Mouse (Mus musculus): Measurements from ENCODE around the gene Sirpa.

Gene Sirpa

DNA sequence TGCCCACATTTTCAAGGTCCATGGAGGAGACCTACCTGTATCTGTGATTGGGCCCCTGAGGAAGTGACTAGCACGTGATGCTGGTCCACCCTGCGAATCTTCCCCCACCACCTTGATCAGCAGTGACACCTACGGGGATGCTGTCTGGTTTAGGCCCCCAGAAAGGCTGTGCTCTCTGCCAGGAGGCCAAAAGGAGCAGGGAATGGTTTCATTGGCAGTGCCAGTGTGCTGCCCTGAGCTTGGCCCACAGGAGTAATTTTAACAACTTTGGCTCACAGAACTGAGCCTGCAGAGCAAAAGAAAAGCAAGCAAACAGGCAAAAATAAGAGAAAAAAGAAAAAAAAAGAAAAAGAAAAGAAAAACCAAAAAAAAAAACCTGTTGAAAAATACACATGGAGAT is 13.2 kb downstream of the Sirpa start:
- no peak for DNase-seq (ENCODE audit: low read depth, low spot score)

GRCm38 (mm10) chr2:129606269-129606668 is 13.6 kb downstream of the Sirpa start:
- no peak for DNase-seq (ENCODE audit: low read depth, low spot score)

DNA sequence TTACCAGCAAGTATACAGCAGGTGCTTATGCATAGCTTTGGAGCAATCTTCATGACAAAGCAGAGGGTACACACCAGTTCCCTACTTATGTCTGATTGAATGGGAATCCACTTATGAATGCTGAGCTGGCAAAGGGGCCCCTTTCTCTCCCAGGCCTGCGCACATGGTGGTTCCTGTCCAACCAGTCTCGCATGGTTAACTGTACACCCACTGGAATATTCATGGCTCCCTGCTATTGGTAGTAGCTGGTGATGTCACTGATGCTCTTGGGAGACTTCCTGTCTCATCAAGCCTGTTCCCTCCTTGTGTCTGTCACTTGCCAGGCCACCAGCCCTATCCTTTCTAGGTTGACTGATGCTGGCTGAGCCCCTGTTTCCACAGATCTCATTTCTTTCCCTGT is 14.3 kb downstream of the Sirpa start:
- DNase-seq (ENCODE audit: low read depth, low spot score), result no peak

DNA sequence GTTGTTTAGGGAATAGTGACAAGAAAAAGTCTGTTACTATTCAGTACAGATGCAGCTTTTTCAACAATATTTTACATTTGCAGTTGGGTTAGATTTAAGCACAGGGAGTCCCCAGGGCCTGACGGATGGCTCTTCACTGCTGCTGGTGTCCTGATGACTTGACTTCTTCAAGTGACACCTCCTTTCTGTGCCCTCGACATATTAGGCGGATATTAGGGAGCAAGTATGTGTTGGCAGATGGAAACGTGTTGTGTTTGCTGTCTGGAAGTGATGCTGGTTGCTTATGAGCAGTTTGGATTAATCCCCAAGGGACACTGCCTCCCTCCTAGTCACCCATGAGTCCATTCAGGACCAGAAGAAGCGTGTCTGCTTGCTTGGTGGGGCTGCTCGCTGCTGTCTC is 21.3 kb downstream of the Sirpa start:
- no peak for DNase-seq (ENCODE audit: low read depth, low spot score)

DNA sequence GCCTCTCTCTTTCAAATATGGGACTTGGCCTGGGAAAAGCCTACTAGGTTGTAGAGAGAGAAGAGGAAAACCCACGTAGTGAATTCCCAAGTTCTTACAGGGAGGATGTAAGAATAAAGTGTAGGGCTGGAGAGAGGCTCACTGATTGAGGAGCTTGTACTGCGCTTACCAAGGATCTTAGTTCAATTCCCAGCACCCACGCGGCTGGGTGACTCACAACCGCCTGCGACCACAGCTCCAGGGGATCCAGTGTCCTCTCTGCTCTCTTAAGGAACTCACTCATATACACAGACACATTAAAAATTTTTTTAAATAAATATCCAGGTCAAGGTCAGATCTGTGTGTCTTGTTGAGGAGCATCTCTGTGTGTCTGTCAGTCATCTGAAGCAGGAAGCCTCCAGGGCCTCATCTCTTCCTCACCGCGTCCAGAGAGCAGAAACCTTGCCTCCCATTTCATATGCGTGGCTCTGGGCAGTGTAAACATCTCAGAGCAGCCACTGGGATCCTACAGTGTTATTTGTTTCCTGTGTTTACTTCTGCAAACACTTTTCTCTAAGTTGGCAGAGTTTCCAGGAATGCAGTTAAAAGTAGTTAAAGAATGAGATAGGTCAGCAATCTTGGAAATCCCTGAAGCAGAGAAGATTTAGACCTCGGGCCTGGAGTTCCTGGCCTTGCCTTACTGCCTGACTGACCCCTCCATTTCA is 22.0 kb downstream of the Sirpa start:
- no peak for DNase-seq (ENCODE audit: low read depth, low spot score)

GRCm38 (mm10) chr2:129620148-129620547 is 27.5 kb downstream of the Sirpa start:
- no peak for DNase-seq (ENCODE audit: low read depth, low spot score)

DNA sequence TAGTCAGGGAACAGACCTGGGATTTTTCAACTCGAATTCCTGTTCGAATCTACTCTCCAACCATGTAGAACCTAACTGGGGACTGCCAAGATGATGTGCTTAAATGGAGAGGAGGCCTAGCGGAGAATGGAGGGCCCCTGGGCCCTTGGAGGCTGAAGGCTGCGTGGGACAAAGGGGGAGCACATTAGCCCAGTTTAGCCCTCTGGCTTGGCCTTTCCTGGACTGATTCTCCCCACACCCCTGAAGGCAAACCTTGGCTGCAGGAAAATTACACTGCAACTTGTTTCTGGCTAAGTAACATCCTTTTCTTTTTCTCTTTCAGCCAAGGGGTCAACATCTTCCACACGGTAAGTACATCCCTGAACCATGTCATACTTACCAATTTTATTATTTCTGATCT is 28.2 kb downstream of the Sirpa start:
- DNase-seq (ENCODE audit: low read depth, low spot score), result no peak

- no peak for DNase-seq (ENCODE audit: low read depth, low spot score)
Measured at GRCm38 (mm10) chr2:129621654-129622490, 29.2 kb downstream of the Sirpa start.

DNA sequence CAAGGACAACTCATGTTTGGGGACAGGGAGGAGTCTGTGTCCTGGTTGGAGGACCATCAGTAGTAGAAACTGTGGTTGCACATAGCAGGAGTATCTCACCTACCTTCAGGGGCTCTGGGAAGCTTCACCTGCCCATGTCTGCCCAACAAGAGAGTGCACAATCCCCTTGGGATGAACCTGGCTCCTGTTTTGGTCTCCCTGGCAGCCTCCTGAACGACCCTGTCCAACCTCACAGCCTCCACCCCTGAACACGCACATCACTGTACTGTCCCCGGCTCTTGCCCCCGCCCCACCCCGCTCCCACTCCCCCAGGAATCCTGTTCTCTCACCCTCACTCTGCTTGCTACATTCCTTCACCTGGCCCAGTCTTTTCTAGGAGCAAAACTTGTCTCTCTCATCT is 30.3 kb downstream of the Sirpa start:
- DNase-seq (ENCODE audit: low read depth, low spot score), result no peak

- DNase-seq (ENCODE audit: low read depth, low spot score), result no peak
Measured at GRCm38 (mm10) chr2:129623771-129624170, 31.1 kb downstream of the Sirpa start.

- DNase-seq (ENCODE audit: low read depth, low spot score), result no peak
Measured at GRCm38 (mm10) chr2:129624246-129624918, 31.7 kb downstream of the Sirpa start.

- no peak for DNase-seq (ENCODE audit: low read depth, low spot score)
Measured at GRCm38 (mm10) chr2:129624956-129625355, 32.3 kb downstream of the Sirpa start.

DNA sequence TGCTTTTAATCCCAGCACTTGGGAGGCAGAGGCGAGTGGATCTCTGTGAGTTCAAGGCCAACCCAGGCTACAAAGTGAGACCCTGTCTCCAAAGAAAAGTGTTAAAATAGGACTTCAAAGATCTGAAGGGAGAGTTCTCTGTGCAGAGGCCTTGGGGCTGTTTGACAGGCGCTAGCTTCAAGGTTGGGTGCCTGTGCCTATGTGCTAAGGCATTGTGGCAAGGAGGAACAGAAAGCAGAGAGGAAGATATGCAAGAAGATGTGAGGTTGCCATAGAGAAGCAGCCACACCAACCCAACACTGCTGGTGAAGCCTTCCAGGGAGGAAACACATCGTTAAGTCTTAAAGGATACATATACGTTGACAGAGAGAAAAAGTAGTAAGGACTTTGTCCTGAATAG is 33.2 kb downstream of the Sirpa start:
- DNase-seq (ENCODE audit: low read depth, low spot score), result no peak

- no peak for DNase-seq (ENCODE audit: low read depth, low spot score)
Measured at GRCm38 (mm10) chr2:129626621-129627061, 34.0 kb downstream of the Sirpa start.

DNA sequence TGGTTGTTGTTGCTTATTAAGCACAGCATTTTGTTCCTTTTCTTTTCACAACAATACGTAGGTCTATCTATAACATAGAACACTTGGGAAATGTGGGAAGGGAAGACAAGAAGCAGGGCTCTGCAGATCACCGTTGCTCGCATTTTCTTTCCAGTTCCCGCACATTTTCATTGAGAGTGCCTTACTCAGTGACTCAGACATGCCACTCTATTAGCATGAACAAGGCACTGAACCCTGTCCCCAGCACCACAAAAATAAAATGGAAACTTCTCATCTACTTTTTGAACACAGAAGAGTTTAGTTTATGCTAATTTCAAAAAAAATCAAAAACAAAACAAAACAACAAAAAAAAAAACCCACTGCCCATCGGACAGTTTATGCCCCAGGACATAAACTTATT is 34.5 kb downstream of the Sirpa start:
- DNase-seq (ENCODE audit: low read depth, low spot score), result no peak

GRCm38 (mm10) chr2:129627811-129628210 is 35.2 kb downstream of the Sirpa start:
- no peak for DNase-seq (ENCODE audit: low read depth, low spot score)

- no peak for DNase-seq (ENCODE audit: low read depth, low spot score)
Measured at GRCm38 (mm10) chr2:129628456-129629185, 36.0 kb downstream of the Sirpa start.

- no peak for DNase-seq (ENCODE audit: low read depth, low spot score)
Measured at GRCm38 (mm10) chr2:129629786-129630531, 37.3 kb downstream of the Sirpa start.

- DNase-seq (ENCODE audit: low read depth, low spot score), result no peak
Measured at GRCm38 (mm10) chr2:129630532-129630886, 37.9 kb downstream of the Sirpa start.

DNA sequence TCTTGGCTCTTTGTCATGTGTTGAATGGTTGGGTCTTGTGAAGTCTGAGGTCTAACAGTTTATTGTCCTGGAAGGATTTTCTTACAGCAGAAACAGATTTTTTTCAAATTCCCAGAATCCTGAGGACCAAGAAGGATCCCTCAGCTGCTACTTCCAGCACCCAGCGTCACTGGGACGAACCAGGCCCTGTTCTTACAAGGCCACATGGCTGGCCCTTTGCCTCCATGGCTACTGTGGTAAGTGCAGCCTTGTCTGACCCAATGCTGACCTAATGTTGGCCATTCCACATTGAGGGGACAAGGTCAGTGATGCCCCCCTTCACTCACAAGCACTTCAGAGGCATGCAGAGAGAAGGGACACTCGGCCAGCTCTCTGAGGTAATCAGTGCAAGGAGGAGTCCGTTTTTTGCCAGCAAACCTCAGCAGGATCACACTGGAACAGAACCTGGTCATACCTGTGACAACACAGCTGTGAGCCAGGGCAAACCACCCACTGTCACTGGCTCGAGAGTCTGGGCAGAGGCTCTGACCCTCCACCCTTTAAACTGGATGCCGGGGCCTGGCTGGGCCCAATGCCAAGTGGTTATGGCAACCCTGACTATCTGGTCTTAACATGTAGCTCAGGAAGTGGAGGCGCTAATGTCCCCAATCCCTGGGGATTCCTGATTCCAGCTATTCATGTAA is 38.5 kb downstream of the Sirpa start:
- no peak for DNase-seq (ENCODE audit: low read depth, low spot score)

DNA sequence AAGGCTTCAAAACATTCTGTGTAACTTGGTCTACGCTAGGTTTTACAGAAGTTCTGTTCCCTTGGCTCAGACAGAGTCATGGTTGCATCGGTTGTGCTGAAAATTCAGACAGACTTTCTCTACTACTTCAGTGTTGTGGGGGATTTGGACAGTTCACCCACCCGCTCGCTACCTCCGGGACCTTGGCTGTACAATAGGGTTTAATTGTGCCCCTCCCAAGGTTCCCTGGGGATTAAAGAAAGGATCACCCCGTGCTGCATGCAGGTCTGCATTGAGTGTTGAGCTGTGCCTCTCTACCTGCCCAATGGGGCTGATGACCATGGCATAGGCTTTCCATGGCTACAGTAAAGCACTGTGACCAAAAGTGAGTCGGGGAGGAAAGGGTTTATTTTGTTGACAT is 39.7 kb downstream of the Sirpa start:
- DNase-seq (ENCODE audit: low read depth, low spot score), result no peak
